Mouse (Mus musculus) hindbrain, postnatal 0 days (tissue): ENCODE results near the gene Slc35a3. TPM values are rescaled to one million over a fixed set of nuclear protein-coding genes. Genes with fewer than 3 reads are reported as not detected.
"Not testable (repeated sequence)": the region's sequence is repeated elsewhere in the genome, so short reads cannot be mapped to it uniquely, and the experiment has no call there.

Source experiments
- ATAC-seq: fragments of 200-750 bp; cut with Nextera tagmentation; 2 replicates; pipeline ENCODE4 v1.8.0; 2017; ENCODE audit warnings: mild to moderate bottlenecking, moderate TSS enrichment, moderate library complexity
- DNase-seq: peaks from one replicate; pipeline ENCODE4 v3.0.0-alpha.2; 2015; ENCODE audit warnings: low spot score
- H3K27ac ChIP-seq: fragments of 300-500 bp; sonication (generic); 2 replicates; pipeline ENCODE4 v1.5.1; 2014; ENCODE audit warnings: mild to moderate bottlenecking
- H3K27me3 ChIP-seq: fragments of 300-500 bp; sonication (generic); 2 replicates; pipeline ENCODE4 v1.6.1; 2014; ENCODE audit warnings: low read length, mixed read lengths; ENCODE audit not compliant: insufficient read depth
- H3K36me3 ChIP-seq: fragments of 300-500 bp; sonication (generic); 2 replicates; pipeline ENCODE4 v1.6.1; 2014; ENCODE audit warnings: low read length, mixed read lengths; ENCODE audit not compliant: insufficient read depth
- H3K4me1 ChIP-seq: fragments of 300-500 bp; sonication (generic); 2 replicates; pipeline ENCODE4 v1.6.1; 2014; ENCODE audit warnings: antibody characterized with exemption, low read length, mixed read lengths; ENCODE audit not compliant: insufficient read depth
- H3K4me2 ChIP-seq: fragments of 300-500 bp; sonication (generic); 2 replicates; pipeline ENCODE4 v1.6.1; 2014; ENCODE audit warnings: low read depth, mild to moderate bottlenecking, low read length, moderate library complexity, mixed read lengths
- H3K4me3 ChIP-seq: fragments of 300-500 bp; sonication (generic); 2 replicates; pipeline ENCODE4 v1.5.1; 2014; ENCODE audit warnings: low read length
- H3K9ac ChIP-seq: fragments of 300-500 bp; sonication (generic); replicated peaks from 2 replicates; pipeline ENCODE4 v1.6.1; 2014; ENCODE audit warnings: mild to moderate bottlenecking, low read length, moderate library complexity, mixed read lengths
- H3K9me3 ChIP-seq: fragments of 300-500 bp; sonication (generic); 2 replicates; pipeline ENCODE4 v1.6.1; 2016; ENCODE audit warnings: low read length, mixed read lengths
- CTCF ChIP-seq: IDR thresholded peaks from 2 replicates; pipeline ENCODE4 v1.5.1; 2016; ENCODE audit warnings: antibody characterized with exemption, control low read depth, low read depth
- WGBS: fragments of 180-500 bp; shearing (Covaris S2); extraction: QIAGEN DNeasy Blood & Tissue Kit; methylation state at CpG from one replicate; pipeline ENCODE4 v1.1.7; 2014; 5-methylcytosine and 5-hydroxymethylcytosine counted together
- polyA plus RNA-seq: library from polyadenylated mRNA; unstranded; fragments of >200 nt; fragmentation: Nextera tagmentation; extraction: Ambion mirVana; gene quantifications from 2 replicates; pipeline ENCODE4 v1.2.1, GENCODE M21; 2015
- total RNA-seq: library from RNA; depleted of rRNA; stranded (reverse); fragments of >200 nt; gene quantifications from 2 replicates; pipeline ENCODE4 v1.2.3, GENCODE M21; 2014; rRNA removed

Gene Slc35a3
- total RNA-seq: 15.9 and 20.7 TPM in 2 replicates
- polyA plus RNA-seq: 7.0 and 8.0 TPM in 2 replicates

DNA sequence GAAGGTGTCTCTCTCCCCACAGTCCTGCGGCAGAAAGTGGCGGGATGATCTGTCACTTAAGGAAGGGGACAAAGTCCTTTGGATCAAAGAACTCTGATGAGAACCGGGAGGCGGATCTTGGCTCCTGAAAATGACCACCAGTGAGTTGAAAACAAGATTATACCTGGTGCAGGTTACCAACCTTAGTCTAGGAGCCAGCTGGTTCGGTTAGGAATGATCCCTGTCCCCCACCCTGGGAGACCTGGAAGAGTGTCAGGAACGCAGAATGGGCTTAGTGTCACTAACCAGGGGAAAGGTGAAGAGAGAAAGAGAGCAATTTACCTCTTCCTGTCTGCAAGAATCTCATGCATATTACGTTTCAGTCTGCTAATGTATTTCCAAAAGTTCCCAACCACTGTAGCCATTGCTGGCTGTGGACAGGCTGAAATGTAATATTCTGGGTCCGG, at the start of gene Slc35a3:
Slc35a3 (minus strand) TSS at position 396 of the 446 bp plus-strand sequence.
- Histone ChIP-seq H3K4me3 (peak within 1 kb of the TSS; percentile 94), H3K36me3 (no peaks in the 10 kb centered on the region), H3K27me3 (no peaks in the 10 kb centered on the region)

DNA sequence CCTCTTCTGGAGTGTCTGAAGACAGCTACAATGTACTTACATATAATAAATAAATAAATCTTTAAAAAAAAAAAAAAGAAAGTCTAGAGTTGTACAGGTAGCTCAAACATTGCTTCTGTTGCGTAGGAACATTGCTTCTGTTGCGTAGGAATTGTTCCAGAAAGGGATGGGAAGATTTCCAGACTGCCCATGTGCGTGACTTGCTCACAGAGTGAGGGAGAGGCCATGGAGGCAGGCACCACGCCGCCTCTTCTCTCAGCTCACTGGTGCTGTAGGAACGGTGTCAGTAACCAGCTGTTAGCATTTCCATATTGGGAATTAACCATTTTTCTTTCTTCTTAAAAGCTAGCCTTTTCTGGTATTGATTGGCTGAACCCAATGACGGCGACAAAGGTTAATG, 40.2 kb upstream of the Slc35a3 start:
- no peak for TF ChIP-seq CTCF
- Histone ChIP-seq H3K4me1 (no peaks in the 10 kb centered on the region), H3K27me3 (no peaks in the 10 kb centered on the region), H3K9ac (no peak overlapping the region), H3K4me2 (no peak overlapping the region), H3K4me3 (no peak overlapping the region), H3K36me3 (peaks cover 32% of the 10 kb centered on the region), H3K27ac (no peak overlapping the region), H3K9me3 (no peaks in the 10 kb centered on the region)
- WGBS: 89% methylated on average over 8 of the region's 8 CpGs
- DNase-seq (no peak), ATAC-seq (no peak)

More for the DNA sequence above, at the start of gene Slc35a3:
- H3K4me2 ChIP-seq: peak within 1 kb of the TSS; percentile 62
- WGBS: 3% methylated on average over 8 of the region's 8 CpGs
- no peak; the same call in 1 of the 2 replicates for ATAC-seq
- H3K27ac ChIP-seq: peak within 1 kb of the TSS; percentile 86
- DNase-seq: no peak
- no peak for TF ChIP-seq CTCF
- H3K9me3 ChIP-seq: no peaks in the 10 kb centered on the region
- peak within 1 kb of the TSS; percentile 95 for H3K9ac ChIP-seq
- H3K4me1 ChIP-seq: 0 out of 2 replicates have a peak, but pooled peaks cover 8% of the 10 kb centered on the region

DNA sequence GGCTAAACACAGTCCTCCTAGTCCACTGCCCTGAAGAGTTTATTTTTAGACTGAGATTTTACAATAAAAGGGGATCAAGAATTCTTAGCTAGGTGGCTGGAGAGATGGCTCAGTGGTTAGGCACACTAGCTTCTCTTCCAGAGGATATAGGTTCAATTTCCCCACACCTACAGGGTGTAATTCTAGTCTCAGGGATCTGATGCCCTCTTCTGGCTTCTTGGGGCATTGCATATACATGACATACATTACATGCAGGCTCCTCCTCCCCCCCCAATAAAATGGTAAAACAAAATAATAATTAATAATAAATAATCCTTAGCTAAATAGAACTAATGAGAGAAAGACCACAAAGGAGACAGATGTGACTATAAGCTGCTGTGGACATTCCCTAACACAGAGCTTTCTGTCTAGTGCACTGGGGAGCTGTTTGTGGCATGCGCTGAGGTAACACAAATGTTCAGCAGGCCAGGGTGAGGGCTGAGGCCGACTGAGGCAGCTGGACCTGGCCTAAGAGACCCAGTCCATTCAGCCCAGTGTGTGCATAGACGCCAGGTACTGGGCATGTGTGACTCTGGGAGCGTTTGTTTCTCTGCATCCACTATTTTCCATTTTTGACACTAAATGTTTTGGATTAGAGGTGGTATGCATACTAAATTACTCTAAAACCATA, 38.7 kb upstream of the Slc35a3 start:
- H3K4me3 ChIP-seq: no peak overlapping the region
- H3K27me3 ChIP-seq: no peaks in the 10 kb centered on the region
- 89% methylated on average over 4 of the region's 4 CpGs for WGBS
- H3K9me3 ChIP-seq: no peaks in the 10 kb centered on the region
- DNase-seq (peak; percentile 61), ATAC-seq (peak; percentile 75; the same call in 1 of the 2 replicates)
- peaks cover 22% of the 10 kb centered on the region for H3K36me3 ChIP-seq
- no peak overlapping the region for H3K4me2 ChIP-seq
- TF ChIP-seq CTCF: peak; percentile 74
- H3K4me1 ChIP-seq: no peaks in the 10 kb centered on the region
- no peak overlapping the region for H3K9ac ChIP-seq
- no peak overlapping the region for H3K27ac ChIP-seq

DNA sequence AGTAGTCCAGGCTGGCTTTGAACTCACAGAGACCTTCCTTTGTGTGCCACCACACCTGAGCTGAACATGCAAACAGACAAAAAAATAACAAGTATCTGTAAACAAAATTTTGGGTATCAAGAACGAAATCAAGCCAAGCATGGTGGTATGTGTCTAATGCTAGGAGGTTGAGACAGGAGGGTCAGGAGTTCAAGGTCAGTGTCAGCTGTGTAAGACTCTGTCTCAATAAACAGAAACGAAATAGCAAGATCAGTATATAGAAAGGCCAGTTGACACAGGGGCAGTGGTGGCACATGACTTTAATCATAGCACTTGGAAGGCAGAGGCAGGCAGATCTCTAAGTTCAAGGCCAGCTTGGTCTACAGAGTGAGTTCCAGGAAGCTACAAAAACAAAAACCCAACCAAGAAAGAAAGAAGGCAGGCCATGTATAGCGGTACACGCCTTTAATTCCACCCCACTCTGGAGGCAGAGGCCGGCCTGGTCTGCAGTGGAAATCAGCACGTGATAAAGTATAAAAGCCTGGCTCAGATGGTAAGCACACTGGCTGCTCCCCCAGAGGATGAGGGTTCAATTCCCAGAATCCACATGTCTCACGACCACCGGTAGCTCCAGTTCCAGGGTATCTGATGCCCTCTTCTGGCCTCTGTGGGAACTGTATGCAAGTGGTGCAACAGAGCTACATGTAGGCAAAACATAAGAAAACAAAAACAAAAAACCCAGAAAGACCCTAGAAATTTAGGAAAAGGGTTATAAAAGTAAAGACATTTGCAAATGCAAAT, 36.0 kb upstream of the Slc35a3 start:
- Histone ChIP-seq H3K9me3 (no peaks in the 10 kb centered on the region), H3K4me2 (no peak overlapping the region), H3K4me3 (no peak overlapping the region), H3K27ac (no peak overlapping the region), H3K27me3 (no peaks in the 10 kb centered on the region), H3K4me1 (no peaks in the 10 kb centered on the region), H3K9ac (no peak overlapping the region), H3K36me3 (peaks cover 11% of the 10 kb centered on the region)
- 59% methylated on average over 8 of the region's 8 CpGs for WGBS
- DNase-seq: peak; percentile 63
- TF ChIP-seq CTCF: peak; percentile 71
- peak; percentile 41; the same call in 1 of the 2 replicates for ATAC-seq

DNA sequence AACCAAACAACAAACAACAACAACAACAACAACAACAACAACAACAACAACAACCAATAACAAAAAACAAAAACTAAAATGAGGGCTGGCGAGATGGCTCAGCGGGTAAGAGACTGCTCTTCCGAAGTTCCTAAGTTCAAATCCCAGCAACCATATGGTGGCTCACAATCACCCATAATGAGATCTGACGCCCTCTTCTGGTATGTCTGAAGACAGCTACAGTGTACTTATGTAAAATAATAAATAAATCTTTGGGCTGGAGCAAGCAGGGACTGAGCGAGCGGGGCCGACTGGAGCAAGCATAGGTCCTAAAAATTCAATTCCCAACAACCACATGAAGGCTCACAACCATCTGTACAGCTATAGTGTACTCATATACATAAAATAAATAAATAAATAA, 35.0 kb upstream of the Slc35a3 start:
- H3K4me1 ChIP-seq, H3K27me3 ChIP-seq, H3K27ac ChIP-seq, DNase-seq, H3K4me3 ChIP-seq, ATAC-seq, H3K4me2 ChIP-seq, H3K9me3 ChIP-seq, H3K9ac ChIP-seq: not testable (repeated sequence)
- 0 out of 2 replicates have a peak, but pooled peaks have one; percentile 9 for TF ChIP-seq CTCF
- peaks cover 17% of the 10 kb centered on the region for H3K36me3 ChIP-seq
- WGBS: 90% methylated on average over 7 of the region's 7 CpGs

DNA sequence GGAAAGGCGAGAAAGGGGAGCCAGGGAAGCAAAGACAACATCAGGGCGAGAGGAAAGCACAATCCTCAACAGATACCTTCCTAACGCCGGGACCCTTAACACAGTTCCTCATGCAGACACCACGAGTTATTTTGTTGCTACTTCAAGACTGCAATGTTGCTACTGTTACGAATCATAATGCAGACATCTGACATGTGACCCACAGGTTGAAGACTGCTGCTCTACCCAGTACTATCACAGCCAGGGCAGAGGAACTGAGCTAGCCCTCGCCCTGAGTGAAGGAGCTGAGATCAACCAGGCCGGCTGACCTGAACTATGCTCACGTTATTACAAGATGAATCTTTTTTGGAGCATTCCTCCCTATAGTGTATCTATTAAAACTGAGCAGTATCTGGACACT, 28.3 kb upstream of the Slc35a3 start:
- Histone ChIP-seq H3K36me3 (0 out of 2 replicates have a peak, but pooled peaks cover 5% of the 10 kb centered on the region), H3K9me3 (no peaks in the 10 kb centered on the region), H3K27me3 (no peaks in the 10 kb centered on the region), H3K4me1 (no peaks in the 10 kb centered on the region), H3K27ac (no peak overlapping the region), H3K4me3 (no peak overlapping the region), H3K9ac (no peak overlapping the region), H3K4me2 (no peak overlapping the region)
- 90% methylated on average over 9 of the region's 9 CpGs for WGBS
- no peak for TF ChIP-seq CTCF
- DNase-seq (no peak), ATAC-seq (no peak)
